In the genomic region with DNA sequence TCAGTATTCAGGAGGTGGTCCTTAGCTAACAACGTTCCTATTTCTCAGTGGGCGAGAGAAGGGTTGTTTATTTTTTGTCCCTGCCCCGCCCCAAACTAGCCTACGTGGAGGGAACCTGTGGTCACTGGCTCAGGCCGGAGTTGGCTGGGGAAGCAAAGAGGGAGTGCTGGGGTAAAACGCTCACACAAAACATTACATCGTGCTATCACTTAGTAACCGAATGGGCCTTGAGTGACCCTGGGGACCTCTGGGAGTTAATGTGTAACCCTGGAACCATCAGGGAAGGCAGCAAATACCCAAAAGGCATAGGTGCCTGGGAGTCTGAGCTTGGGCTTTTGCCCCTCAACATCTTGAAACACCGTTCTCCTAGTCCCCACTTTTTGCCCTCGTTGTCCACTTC, we compare ENCODE assay signal across 7 mouse cellular contexts. TPM values are rescaled to one million over a fixed set of nuclear protein-coding genes. Genes with fewer than 3 reads are reported as not detected.
A peak's percentile ranks its signal among the peaks of the same experiment; 100 is the strongest.
DNase-seq lines count a peak whose midpoint lies in the region; ATAC-seq and TF ChIP-seq lines count a peak whose summit lies in the region.

No protein-coding gene starts in this region.

- in situ Hi-C loops in Patski (cut with MboI; ENCODE audit: low pct_unique_long_range_greater_than_20kb): loop anchor here (10.0 kb wide), 1 partner anchor 353 kb away; no protein-coding TSS in a partner anchor

- H3K36me3 ChIP-seq in E14TG2a.4 (ENCODE audit: insufficient read depth, low read length): peaks cover 41% of the 10 kb centered on the region

- ATAC-seq in Patski: peak; percentile 10
- peak; percentile 45 for ATAC-seq in granulocyte monocyte progenitor cell, adult 5-6 weeks (replicated peaks; ENCODE audit: poor library complexity, severe bottlenecking)

- CTCF ChIA-PET in Patski (lab: Charles Lee): interaction anchor here (0.9 to 2.3 kb wide), 11 partner anchors 11 to 120 kb away, joined by 3 to 16 read pairs (median 4); partner anchors contain the start of genes Fam222b and Traf4

- H3K4me3 ChIP-seq in E14TG2a.4 (replicated peaks; ENCODE audit: low read length): peak overlapping the region; percentile 99

- no peak for DNase-seq in Patski (ENCODE audit: low read depth, low spot score)
- peak; percentile 77 to 87 for DNase-seq in kidney, postnatal 4 days
- DNase-seq in mesoderm, embryonic 11.5 days (ENCODE audit: low read depth, low spot score): peak; percentile 50
- DNase-seq in left cerebral cortex, postnatal 14 days (ENCODE audit: low spot score in 2 of 2): no peak
- DNase-seq in adrenal gland, postnatal 25 days: no peak

- no peaks in the 10 kb centered on the region for H3K27me3 ChIP-seq in E14TG2a.4 (ENCODE audit: insufficient read depth, low read length)
- H3K27me3 ChIP-seq in Patski: no peaks in the 10 kb centered on the region

- POLR2A ChIA-PET in Patski (lab: Charles Lee): interaction anchor here (1.0 to 6.3 kb wide), 5 partner anchors 10 to 60 kb away, joined by 3 to 50 read pairs (median 4); partner anchors contain the start of gene Traf4

- H3K4me1 ChIP-seq in E14TG2a.4 (replicated peaks; ENCODE audit: low read depth, low read length): peaks cover 67% of the 10 kb centered on the region

- no peaks in the 10 kb centered on the region for H3K9me3 ChIP-seq in E14TG2a.4 (ENCODE audit: low read length)

- TF ChIP-seq CTCF in E14TG2a.4 (conservative IDR thresholded peaks at IDR 0.05; ENCODE audit: low read length) (no peak), Patski (IDR thresholded peaks at IDR 0.05) (no peak)

- intact Hi-C loops in left cerebral cortex, postnatal 14 days (cut with DNase I): loop anchor here (5.0 kb wide), 2 partner anchors 140 to 195 kb away; partner anchors contain the start of genes Flot2 and Phf12

RNA-seq across cellular contexts. Expression of gene Tlcd1, which starts 0.9 kb away (rescaled TPM):
- polyA plus RNA-seq in Patski (2021): 13.6 TPM
- 1.1 and 3.5 TPM in 2 replicates for total RNA-seq in granulocyte monocyte progenitor cell, adult 5-6 weeks (2014; fragmentation: Nextera tagmentation)
- total RNA-seq in granulocyte monocyte progenitor cell, adult 5-6 weeks (2017): 2.9 and 4.1 TPM in 2 replicates
- total RNA-seq in left cerebral cortex, postnatal 14 days (2021): 10 to 100 TPM; 27.4 to 29.6 TPM
- 73.0 and 107 TPM in 2 replicates for total RNA-seq in adrenal gland, postnatal 25 days (2021)

RNA-seq across cellular contexts. Expression of gene Nek8, which starts 1.0 kb away (rescaled TPM):
- 19.6 TPM for polyA plus RNA-seq in Patski (2021)
- total RNA-seq in granulocyte monocyte progenitor cell, adult 5-6 weeks (2014; fragmentation: Nextera tagmentation): 3.5 and 14.4 TPM in 2 replicates
- total RNA-seq in granulocyte monocyte progenitor cell, adult 5-6 weeks (2017): 5.8 and 6.1 TPM in 2 replicates
- total RNA-seq in left cerebral cortex, postnatal 14 days (2021): 1 to 10 TPM; 3.3 to 3.5 TPM
- total RNA-seq in adrenal gland, postnatal 25 days (2021): 15.7 and 17.6 TPM in 2 replicates

RNA-seq across cellular contexts. Expression of gene Rpl23a, which starts 5.9 kb away (rescaled TPM):
- polyA plus RNA-seq in Patski (2021): 1,270 TPM
- total RNA-seq in granulocyte monocyte progenitor cell, adult 5-6 weeks (2014; fragmentation: Nextera tagmentation): 5,451 and 5,560 TPM in 2 replicates
- total RNA-seq in granulocyte monocyte progenitor cell, adult 5-6 weeks (2017): 3,079 and 3,080 TPM in 2 replicates
- 100 to 1,000 TPM; 643 to 660 TPM for total RNA-seq in left cerebral cortex, postnatal 14 days (2021)
- total RNA-seq in adrenal gland, postnatal 25 days (2021): 1,910 and 2,113 TPM in 2 replicates

RNA-seq across cellular contexts. Expression of gene Rab34, which starts 10.8 kb away (rescaled TPM):
- 138 TPM for polyA plus RNA-seq in Patski (2021)
- total RNA-seq in granulocyte monocyte progenitor cell, adult 5-6 weeks (2014; fragmentation: Nextera tagmentation): 6.1 and 7.2 TPM in 2 replicates
- total RNA-seq in granulocyte monocyte progenitor cell, adult 5-6 weeks (2017): 1.5 and 3.6 TPM in 2 replicates
- 10 to 100 TPM; 32.6 to 34.5 TPM for total RNA-seq in left cerebral cortex, postnatal 14 days (2021)
- total RNA-seq in adrenal gland, postnatal 25 days (2021): 90.8 and 97.4 TPM in 2 replicates

RNA-seq across cellular contexts. Expression of gene Traf4, which starts 12.0 kb away (rescaled TPM):
- 101 TPM for polyA plus RNA-seq in Patski (2021)
- 4.9 and 7.3 TPM in 2 replicates for total RNA-seq in granulocyte monocyte progenitor cell, adult 5-6 weeks (2014; fragmentation: Nextera tagmentation)
- total RNA-seq in granulocyte monocyte progenitor cell, adult 5-6 weeks (2017): 2.8 and 3.6 TPM in 2 replicates
- total RNA-seq in left cerebral cortex, postnatal 14 days (2021): 10 to 100 TPM; 20.7 to 23.3 TPM
- 35.6 and 42.3 TPM in 2 replicates for total RNA-seq in adrenal gland, postnatal 25 days (2021)

Comparison
In these comparisons a context has a peak if more than half of its experiments do, and no peak if none do; other contexts are left out.
1. DNase-seq: peak in kidney, postnatal 4 days (2 of 2) and mesoderm, embryonic 11.5 days (single experiment); none in Patski (single experiment), left cerebral cortex, postnatal 14 days (0 of 2) and adrenal gland, postnatal 25 days (single experiment).
2. RNA of gene Tlcd1, which starts 0.9 kb away (total RNA-seq): 73.0 to 107 TPM in adrenal gland, postnatal 25 days and 27.4 to 29.6 TPM in left cerebral cortex, postnatal 14 days; 1.1 to 4.1 TPM in granulocyte monocyte progenitor cell, adult 5-6 weeks; every median in the first group is over 4 times any median in the second.